Mouse (Mus musculus): ENCODE results near the gene Fos. TPM values are rescaled to one million over a fixed set of nuclear protein-coding genes. Genes with fewer than 3 reads are reported as not detected.

The Fos gene
- polyA plus RNA-seq, 1 experiment: 12.1 TPM

DNA sequence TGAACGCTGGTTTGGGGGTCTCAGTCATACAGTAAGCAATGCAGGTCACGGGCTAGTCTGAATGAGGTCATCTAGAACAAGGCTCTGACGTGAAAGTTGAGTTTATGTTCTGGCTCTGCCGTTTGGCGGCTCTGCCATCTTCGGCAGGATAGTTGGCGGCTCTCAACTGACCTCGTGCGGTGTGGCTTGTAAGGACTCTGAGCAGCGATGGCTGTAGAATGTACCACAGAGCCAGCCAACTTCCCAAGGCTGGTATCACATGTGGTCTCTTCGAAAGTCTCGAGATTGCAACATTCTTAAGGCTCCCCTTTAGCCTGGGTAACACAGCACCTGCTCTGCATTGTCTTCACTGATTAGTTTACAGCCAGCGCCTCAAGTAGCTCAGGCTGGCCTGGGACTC lies 43.6 kb downstream of the Fos start:
- Histone ChIP-seq H3K36me3 (ENCODE audit: control insufficient read depth, insufficient read depth, low read length) (no peaks in the 10 kb centered on the region), H3K27me3 (ENCODE audit: control insufficient read depth, insufficient read depth, low read length) (no peaks in the 10 kb centered on the region), H3K27ac (ENCODE audit: control insufficient read depth, insufficient read depth, low read length) (no peak overlapping the region), H3K4me1 (replicated peaks; ENCODE audit: control insufficient read depth, insufficient read depth, low read length) (peaks cover 6% of the 10 kb centered on the region), H3K4me3 (ENCODE audit: control insufficient read depth, insufficient read depth, low read length) (no peak overlapping the region)
- no peak for DNase-seq
- TF ChIP-seq CTCF (IDR thresholded peaks at IDR 0.05; ENCODE audit: borderline replicate concordance, control insufficient read depth, extremely low read depth, insufficient read depth, low read length, poor library complexity) (no peak), POLR2A (IDR thresholded peaks at IDR 0.05; ENCODE audit: control insufficient read depth, extremely low read depth, insufficient read depth, low read length, poor library complexity) (no peak)
- WGBS: 94% methylated on average over 13 of the region's 13 CpGs

- TF ChIP-seq POLR2A (IDR thresholded peaks at IDR 0.05; ENCODE audit: control insufficient read depth, extremely low read depth, insufficient read depth, low read length, poor library complexity) (no peak), CTCF (IDR thresholded peaks at IDR 0.05; ENCODE audit: borderline replicate concordance, control insufficient read depth, extremely low read depth, insufficient read depth, low read length, poor library complexity) (no peak)
- Histone ChIP-seq H3K4me3 (ENCODE audit: control insufficient read depth, insufficient read depth, low read length) (no peak overlapping the region), H3K36me3 (ENCODE audit: control insufficient read depth, insufficient read depth, low read length) (no peaks in the 10 kb centered on the region), H3K27me3 (ENCODE audit: control insufficient read depth, insufficient read depth, low read length) (no peaks in the 10 kb centered on the region), H3K4me1 (replicated peaks; ENCODE audit: control insufficient read depth, insufficient read depth, low read length) (peaks cover 6% of the 10 kb centered on the region), H3K27ac (ENCODE audit: control insufficient read depth, insufficient read depth, low read length) (no peak overlapping the region)
- 58% methylated on average over 5 of the region's 5 CpGs for WGBS
- no peak for DNase-seq
Observed at GRCm38 (mm10) chr12:85518009-85518408, 44.3 kb downstream of the Fos start.

DNA sequence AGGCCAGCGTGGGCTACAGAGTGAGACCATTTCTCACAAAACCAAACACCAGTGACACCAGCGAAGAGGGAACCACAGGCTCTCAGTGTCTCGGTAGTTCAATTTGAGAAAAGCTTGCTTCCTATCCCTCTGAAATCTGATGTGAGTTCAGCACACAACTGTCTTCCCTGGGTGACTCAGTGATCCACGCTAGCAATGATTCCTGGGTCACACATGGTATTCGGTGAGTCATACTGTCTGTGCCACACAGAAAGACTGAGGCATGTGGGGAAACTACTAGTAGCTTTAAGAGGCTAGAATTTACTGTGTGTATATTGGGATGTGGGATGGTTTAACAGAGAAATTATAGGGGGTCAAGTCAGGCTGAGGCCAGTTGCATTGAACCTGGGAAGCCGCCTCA lies 45.9 kb downstream of the Fos start:
- Histone ChIP-seq H3K36me3 (ENCODE audit: control insufficient read depth, insufficient read depth, low read length) (no peaks in the 10 kb centered on the region), H3K27me3 (ENCODE audit: control insufficient read depth, insufficient read depth, low read length) (no peaks in the 10 kb centered on the region), H3K27ac (ENCODE audit: control insufficient read depth, insufficient read depth, low read length) (no peak overlapping the region), H3K4me1 (replicated peaks; ENCODE audit: control insufficient read depth, insufficient read depth, low read length) (no peaks in the 10 kb centered on the region; the same call in 1 of the 2 replicates), H3K4me3 (ENCODE audit: control insufficient read depth, insufficient read depth, low read length) (no peak overlapping the region)
- no peak for TF ChIP-seq POLR2A (IDR thresholded peaks at IDR 0.05; ENCODE audit: control insufficient read depth, extremely low read depth, insufficient read depth, low read length, poor library complexity)
- no peak for TF ChIP-seq CTCF (IDR thresholded peaks at IDR 0.05; ENCODE audit: borderline replicate concordance, control insufficient read depth, extremely low read depth, insufficient read depth, low read length, poor library complexity)
- 93% methylated on average over 6 of the region's 6 CpGs for WGBS
- no peak for DNase-seq

DNA sequence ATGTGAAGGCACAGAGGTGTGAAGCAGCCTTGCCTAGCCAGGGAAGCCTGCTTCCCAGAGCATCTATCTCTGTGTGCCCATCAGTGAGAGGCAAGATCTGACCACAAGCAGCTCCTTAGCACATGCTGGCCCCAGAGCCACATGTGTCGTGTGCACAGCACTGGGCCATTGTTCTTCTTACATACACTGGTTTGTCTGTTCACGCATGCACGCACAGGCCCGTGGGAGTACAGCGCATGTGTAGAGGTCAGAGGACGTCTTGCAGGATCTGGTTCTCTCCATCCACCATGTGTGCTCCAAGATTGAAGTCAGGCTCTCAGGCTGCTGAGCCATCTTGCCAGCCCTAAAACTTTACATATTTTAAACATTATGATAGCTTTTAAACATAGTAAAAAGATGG lies 47.4 kb downstream of the Fos start:
- 97% methylated on average over 6 of the region's 6 CpGs for WGBS
- H3K4me1 ChIP-seq (replicated peaks; ENCODE audit: control insufficient read depth, insufficient read depth, low read length): no peaks in the 10 kb centered on the region; the same call in 1 of the 2 replicates
- no peaks in the 10 kb centered on the region for H3K36me3 ChIP-seq (ENCODE audit: control insufficient read depth, insufficient read depth, low read length)
- DNase-seq: no peak
- no peak overlapping the region for H3K4me3 ChIP-seq (ENCODE audit: control insufficient read depth, insufficient read depth, low read length)
- TF ChIP-seq POLR2A (IDR thresholded peaks at IDR 0.05; ENCODE audit: control insufficient read depth, extremely low read depth, insufficient read depth, low read length, poor library complexity): no peak
- TF ChIP-seq CTCF (IDR thresholded peaks at IDR 0.05; ENCODE audit: borderline replicate concordance, control insufficient read depth, extremely low read depth, insufficient read depth, low read length, poor library complexity): no peak
- H3K27ac ChIP-seq (ENCODE audit: control insufficient read depth, insufficient read depth, low read length): no peak overlapping the region
- H3K27me3 ChIP-seq (ENCODE audit: control insufficient read depth, insufficient read depth, low read length): no peaks in the 10 kb centered on the region

DNA sequence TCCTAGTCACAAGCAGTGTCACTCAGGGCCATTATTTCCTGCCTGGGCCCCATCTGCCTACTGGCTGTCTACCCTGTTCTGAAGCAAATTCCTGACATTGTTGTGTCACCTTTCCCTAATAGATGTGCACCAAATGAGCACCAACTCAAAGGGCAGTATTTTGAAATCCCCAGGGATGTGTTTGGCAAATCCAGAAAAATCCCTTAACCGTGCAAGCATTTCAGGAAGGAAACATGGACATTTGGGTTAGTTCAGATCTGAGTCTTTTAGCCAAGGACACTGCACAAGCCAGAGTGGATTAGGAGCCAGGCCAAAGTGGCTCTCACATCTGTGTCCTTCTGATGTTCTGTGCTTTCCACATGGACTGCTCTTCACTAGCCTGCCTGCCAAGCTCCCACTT lies 48.0 kb downstream of the Fos start:
- no peaks in the 10 kb centered on the region; the same call in 1 of the 2 replicates for H3K4me1 ChIP-seq (replicated peaks; ENCODE audit: control insufficient read depth, insufficient read depth, low read length)
- no peaks in the 10 kb centered on the region for H3K27me3 ChIP-seq (ENCODE audit: control insufficient read depth, insufficient read depth, low read length)
- no peak for DNase-seq
- H3K4me3 ChIP-seq (ENCODE audit: control insufficient read depth, insufficient read depth, low read length): no peak overlapping the region
- 96% methylated on average over 1 of the region's 1 CpGs for whole genome bisulfite sequencing
- H3K36me3 ChIP-seq (ENCODE audit: control insufficient read depth, insufficient read depth, low read length): no peaks in the 10 kb centered on the region
- no peak overlapping the region for H3K27ac ChIP-seq (ENCODE audit: control insufficient read depth, insufficient read depth, low read length)
- no peak for TF ChIP-seq CTCF (IDR thresholded peaks at IDR 0.05; ENCODE audit: borderline replicate concordance, control insufficient read depth, extremely low read depth, insufficient read depth, low read length, poor library complexity)
- no peak for TF ChIP-seq POLR2A (IDR thresholded peaks at IDR 0.05; ENCODE audit: control insufficient read depth, extremely low read depth, insufficient read depth, low read length, poor library complexity)

DNA sequence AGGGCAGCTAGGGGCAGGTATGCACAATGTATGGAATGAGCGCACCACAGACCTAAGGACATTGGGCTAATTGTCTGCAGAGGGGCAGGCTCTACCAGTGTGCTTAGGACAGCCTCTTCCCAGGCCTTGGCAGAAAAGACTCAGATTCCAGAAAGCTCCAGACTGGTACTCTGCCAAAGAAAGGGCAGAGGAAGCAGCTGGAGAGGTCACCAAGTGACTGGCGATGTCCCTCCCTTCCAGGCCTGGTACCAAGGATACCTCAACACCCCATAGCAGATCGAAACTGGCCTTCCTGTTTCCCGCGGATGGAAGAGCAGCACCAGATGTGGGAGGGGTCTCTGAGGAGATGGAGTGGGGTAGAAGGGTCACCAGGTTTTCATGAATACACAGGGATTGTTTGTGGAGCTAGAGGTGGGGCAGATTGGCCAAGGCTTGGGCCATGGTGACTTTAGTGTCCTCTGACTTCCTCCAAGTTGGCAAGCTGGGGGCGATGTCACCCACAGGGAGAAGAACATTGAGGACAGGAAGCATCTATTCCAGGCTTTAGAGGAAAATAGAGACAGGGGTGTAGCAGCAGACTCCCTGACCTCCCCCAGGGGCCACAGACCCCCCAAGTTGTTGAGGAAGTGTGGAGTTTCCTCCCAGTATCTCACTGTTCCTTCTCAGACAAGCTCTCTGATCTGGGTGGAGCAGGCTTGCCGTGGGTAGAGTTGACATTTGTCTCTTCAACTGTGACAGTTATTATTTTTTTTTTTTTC lies 49.1 kb downstream of the Fos start:
- no peaks in the 10 kb centered on the region; the same call in 1 of the 2 replicates for H3K4me1 ChIP-seq (replicated peaks; ENCODE audit: control insufficient read depth, insufficient read depth, low read length)
- H3K36me3 ChIP-seq (ENCODE audit: control insufficient read depth, insufficient read depth, low read length): no peaks in the 10 kb centered on the region
- no peaks in the 10 kb centered on the region for H3K27me3 ChIP-seq (ENCODE audit: control insufficient read depth, insufficient read depth, low read length)
- no peak overlapping the region for H3K4me3 ChIP-seq (ENCODE audit: control insufficient read depth, insufficient read depth, low read length)
- TF ChIP-seq CTCF (IDR thresholded peaks at IDR 0.05; ENCODE audit: borderline replicate concordance, control insufficient read depth, extremely low read depth, insufficient read depth, low read length, poor library complexity): no peak
- no peak for TF ChIP-seq POLR2A (IDR thresholded peaks at IDR 0.05; ENCODE audit: control insufficient read depth, extremely low read depth, insufficient read depth, low read length, poor library complexity)
- H3K27ac ChIP-seq (ENCODE audit: control insufficient read depth, insufficient read depth, low read length): no peak overlapping the region
- no peak for DNase-seq
- WGBS: 65% methylated on average over 7 of the region's 7 CpGs
